In genomic region chr11:103177216-103177615, GRCm38 (mm10) we compare ENCODE assay signal across 20 mouse cellular contexts. TPM values are rescaled to one million over a fixed set of nuclear protein-coding genes. Genes with fewer than 3 reads are reported as not detected.
A peak's percentile ranks its signal among the peaks of the same experiment; 100 is the strongest.
DNase-seq lines count a peak whose midpoint lies in the region; ATAC-seq and TF ChIP-seq lines count a peak whose summit lies in the region.
"Had no signal": no experiment of that assay in that cellular context is flagged by ENCODE, and none has a peak within 500 bp of the region (broad histone marks: within the 10 kb centered on the region; RNA-seq: fewer than 3 reads in every experiment).

No protein-coding gene starts in this region.

- peak overlapping the region; percentile 22; the same call in 1 of the 2 replicates for H3K9ac ChIP-seq in heart, adult 2 months (ENCODE audit: low read depth, low read length)
- H3K9ac ChIP-seq: hindbrain, embryonic 12.5 days; liver, embryonic 13.5 days; midbrain, embryonic 12.5 days had no signal

- peak overlapping the region; percentile 75 for H3K27ac ChIP-seq in heart, adult 2 months
- H3K27ac ChIP-seq in heart, embryonic 10.5 days: no peak overlapping the region
- H3K27ac ChIP-seq in macrophage: peak overlapping the region; percentile 77
- H3K27ac ChIP-seq: hindbrain, embryonic 12.5 days; liver, embryonic 13.5 days; midbrain, embryonic 12.5 days had no signal

- no peaks in the 10 kb centered on the region; the same call in 1 of the 2 replicates for H3K79me2 ChIP-seq in heart, adult 2 months (replicated peaks; ENCODE audit: control insufficient read depth, insufficient read depth, low read length)
- H3K79me2 ChIP-seq in macrophage (ENCODE audit: inconsistent target): peaks cover 100% of the 10 kb centered on the region

- TF ChIP-seq CTCF in heart, adult 2 months (IDR thresholded peaks at IDR 0.05): no peak

- ATAC-seq in megakaryocyte, adult 5-6 weeks (ENCODE audit: poor library complexity, severe bottlenecking): no peak
- ATAC-seq: inflammation-experienced regulatory T-cells, adult 6 months had no signal

- no peaks in the 10 kb centered on the region for H3K36me3 ChIP-seq in heart, adult 2 months (ENCODE audit: control insufficient read depth, insufficient read depth, low read length)
- no peaks in the 10 kb centered on the region for H3K36me3 ChIP-seq in heart, embryonic 10.5 days
- peaks cover 28% of the 10 kb centered on the region for H3K36me3 ChIP-seq in megakaryocyte, embryonic 14.5 days (replicated peaks; ENCODE audit: low read length)
- H3K36me3 ChIP-seq in macrophage (ENCODE audit: inconsistent target): peaks cover 20% of the 10 kb centered on the region; the same call in 1 of the 2 replicates
- H3K36me3 ChIP-seq: hindbrain, embryonic 12.5 days; liver, embryonic 13.5 days; midbrain, embryonic 12.5 days had no signal

- 0 out of 2 replicates have a peak, but pooled peaks have one; percentile 24 for TF ChIP-seq EP300 in heart, adult 2 months (IDR thresholded peaks at IDR 0.05; ENCODE audit: insufficient read depth, low read depth, low read length)

- 56% methylated on average over 5 of the region's 5 CpGs for WGBS in heart, adult 2 months
- WGBS in heart, embryonic 10.5 days: 43% methylated on average over 5 of the region's 5 CpGs
- 45% methylated on average over 5 of the region's 5 CpGs for WGBS in macrophage (ENCODE audit: missing documents)

- peaks cover 21% of the 10 kb centered on the region for H3K4me1 ChIP-seq in heart, adult 2 months (ENCODE audit: control insufficient read depth, insufficient read depth, low read length)
- peaks cover 39% of the 10 kb centered on the region for H3K4me1 ChIP-seq in heart, embryonic 10.5 days
- H3K4me1 ChIP-seq in megakaryocyte, embryonic 14.5 days: peaks cover 71% of the 10 kb centered on the region
- H3K4me1 ChIP-seq: hindbrain, embryonic 12.5 days had no signal

- no peaks in the 10 kb centered on the region for H3K9me3 ChIP-seq in heart, embryonic 10.5 days
- H3K9me3 ChIP-seq in megakaryocyte, embryonic 14.5 days: no peaks in the 10 kb centered on the region
- H3K9me3 ChIP-seq: hindbrain, embryonic 12.5 days; liver, embryonic 13.5 days; midbrain, embryonic 12.5 days had no signal

- no peak for TF ChIP-seq POLR2A in heart, adult 2 months (IDR thresholded peaks at IDR 0.05; ENCODE audit: insufficient read depth, low read depth, low read length)

- H3K27me3 ChIP-seq in heart, adult 2 months (ENCODE audit: control insufficient read depth, insufficient read depth, low read length): no peaks in the 10 kb centered on the region
- peaks cover 80% of the 10 kb centered on the region for H3K27me3 ChIP-seq in heart, embryonic 10.5 days (ENCODE audit: insufficient read depth, poor library complexity, severe bottlenecking)
- H3K27me3 ChIP-seq in megakaryocyte, embryonic 14.5 days (replicated peaks): peaks cover 29% of the 10 kb centered on the region

- intact Hi-C loops in heart, adult 2 months (cut with DNase I): loop anchor here (2.0 kb wide), 1 partner anchor 48 kb away; no protein-coding TSS in a partner anchor

- no peak overlapping the region for H3K4me3 ChIP-seq in heart, adult 2 months
- H3K4me3 ChIP-seq in heart, embryonic 10.5 days: no peak overlapping the region
- H3K4me3 ChIP-seq in megakaryocyte, embryonic 14.5 days (replicated peaks): peak overlapping the region; percentile 48
- peak overlapping the region; percentile 9; the same call in 1 of the 2 replicates for H3K4me3 ChIP-seq in macrophage (ENCODE audit: inconsistent target)
- H3K4me3 ChIP-seq: hindbrain, embryonic 12.5 days; liver, embryonic 13.5 days; midbrain, embryonic 12.5 days had no signal

- peak; percentile 2 for DNase-seq in adrenal gland, postnatal 10 days
- no peak for DNase-seq in adrenal gland, postnatal 36 days
- peak; percentile 46 to 59 for DNase-seq in heart, adult 2 months
- DNase-seq in heart, embryonic 10.5 days (ENCODE audit: low spot score): no peak
- DNase-seq in right cerebral cortex, postnatal 25 days: no peak
- DNase-seq: cerebellum, adult 9-10 months; gastrocnemius, postnatal 36 days; kidney, adult 8-10 months; left cerebral cortex, postnatal 4 days; liver, embryonic 13.5 days; retina, postnatal 1 day had no signal

RNA-seq across cellular contexts. Expression of gene Fmnl1, which starts 6.3 kb away (rescaled TPM):
- total RNA-seq in adrenal gland, postnatal 10 days (2021): 10 to 100 TPM; 17.7 to 20.5 TPM
- 10 to 100 TPM; 16.4 to 17.3 TPM for total RNA-seq in adrenal gland, postnatal 36 days (2021)
- total RNA-seq in heart, adult 2 months (2021): 10 to 100 TPM; 12.1 to 14.5 TPM
- polyA plus RNA-seq in heart, adult 2 months (2012; rRNA removed): 12.8 and 14.2 TPM in 2 replicates
- polyA plus RNA-seq in heart, embryonic 10.5 days (2016; fragmentation: Nextera tagmentation; extraction: Ambion mirVana): 0.92 and 1.2 TPM in 2 replicates
- 25.5 and 36.6 TPM in 2 replicates for polyA plus RNA-seq in megakaryocyte, embryonic 14.5 days (2012; ENCODE audit: insufficient read depth, low replicate concordance)
- total RNA-seq in megakaryocyte, adult 5-6 weeks (2015): 387 and 407 TPM in 2 replicates
- total RNA-seq in megakaryocyte, adult 5-6 weeks (2017): 126 and 152 TPM in 2 replicates
- 100 to 1,000 TPM in 1 of 26 experiments, 10 to 100 TPM in 24, 1 to 10 TPM in 1; 9.8 to 105 (median 44.4) TPM for total RNA-seq in macrophage (2018; cell fraction: chromatin; rRNA removed)
- 10 to 100 TPM; 21.5 to 40.9 (median 34.6) TPM for total RNA-seq in macrophage (2018; cell fraction: cytosol; rRNA removed)
- 10 to 100 TPM; 15.9 to 81.3 (median 30.8) TPM for total RNA-seq in macrophage (2018; cell fraction: nucleus; rRNA removed)
- polyA plus RNA-seq in macrophage (2018): 29.0 to 47.4 TPM (median 29.5 TPM) in 3 replicates

RNA-seq across cellular contexts. Expression of gene 1700023F06Rik, which starts 31.1 kb away (rescaled TPM):
- under 1 TPM in 1 of 2 experiments, not detected in 1; 0.27 TPM for total RNA-seq in adrenal gland, postnatal 10 days (2021)
- total RNA-seq in adrenal gland, postnatal 36 days (2021): not detected
- total RNA-seq in heart, adult 2 months (2021): not detected
- polyA plus RNA-seq in heart, adult 2 months (2012; rRNA removed): 0.21 TPM in 1 of 2 replicates, not detected in the other
- 0.35 TPM in 1 of 2 replicates, not detected in the other for polyA plus RNA-seq in heart, embryonic 10.5 days (2016; fragmentation: Nextera tagmentation; extraction: Ambion mirVana)
- not detected in 2 replicates for polyA plus RNA-seq in megakaryocyte, embryonic 14.5 days (2012; ENCODE audit: insufficient read depth, low replicate concordance)
- not detected in 2 replicates for total RNA-seq in megakaryocyte, adult 5-6 weeks (2015)
- total RNA-seq in megakaryocyte, adult 5-6 weeks (2017): not detected in 2 replicates
- total RNA-seq in macrophage (2018; cell fraction: chromatin; rRNA removed): not detected
- total RNA-seq in macrophage (2018; cell fraction: cytosol; rRNA removed): not detected
- not detected for total RNA-seq in macrophage (2018; cell fraction: nucleus; rRNA removed)
- not detected in 3 replicates for polyA plus RNA-seq in macrophage (2018)
- total RNA-seq: gastrocnemius, postnatal 36 days had no signal
- polyA plus RNA-seq: inflammation-experienced regulatory T-cells, adult 6 months; liver, embryonic 13.5 days; midbrain, embryonic 12.5 days had no signal

RNA-seq across cellular contexts. Expression of gene Spata32, which starts 41.0 kb away (rescaled TPM):
- not detected for total RNA-seq in adrenal gland, postnatal 10 days (2021)
- not detected for total RNA-seq in adrenal gland, postnatal 36 days (2021)
- not detected for total RNA-seq in heart, adult 2 months (2021)
- not detected in 2 replicates for polyA plus RNA-seq in heart, adult 2 months (2012; rRNA removed)
- not detected in 2 replicates for polyA plus RNA-seq in heart, embryonic 10.5 days (2016; fragmentation: Nextera tagmentation; extraction: Ambion mirVana)
- not detected in 2 replicates for polyA plus RNA-seq in megakaryocyte, embryonic 14.5 days (2012; ENCODE audit: insufficient read depth, low replicate concordance)
- not detected in 2 replicates for total RNA-seq in megakaryocyte, adult 5-6 weeks (2015)
- not detected in 2 replicates for total RNA-seq in megakaryocyte, adult 5-6 weeks (2017)
- not detected for total RNA-seq in macrophage (2018; cell fraction: chromatin; rRNA removed)
- total RNA-seq in macrophage (2018; cell fraction: cytosol; rRNA removed): not detected
- total RNA-seq in macrophage (2018; cell fraction: nucleus; rRNA removed): not detected
- not detected in 3 replicates for polyA plus RNA-seq in macrophage (2018)
- total RNA-seq: adrenal gland, adult 18-20 months; gastrocnemius, postnatal 36 days had no signal
- polyA plus RNA-seq: embryonic facial prominence, embryonic 14.5 days; hindbrain, embryonic 12.5 days; inflammation-experienced regulatory T-cells, adult 6 months; liver, embryonic 13.5 days; midbrain, embryonic 12.5 days; urinary bladder, adult 2 months had no signal

RNA-seq across cellular contexts. Expression of gene Hexim2, which starts 45.0 kb away (rescaled TPM):
- total RNA-seq in adrenal gland, postnatal 10 days (2021): 1 to 10 TPM; 4.8 to 8.9 TPM
- 1 to 10 TPM; 3.5 to 5.9 TPM for total RNA-seq in adrenal gland, postnatal 36 days (2021)
- 1 to 10 TPM; 1.3 to 1.9 TPM for total RNA-seq in heart, adult 2 months (2021)
- polyA plus RNA-seq in heart, adult 2 months (2012; rRNA removed): 2.6 and 2.9 TPM in 2 replicates
- polyA plus RNA-seq in heart, embryonic 10.5 days (2016; fragmentation: Nextera tagmentation; extraction: Ambion mirVana): 6.5 and 7.9 TPM in 2 replicates
- 73.5 and 168 TPM in 2 replicates for polyA plus RNA-seq in megakaryocyte, embryonic 14.5 days (2012; ENCODE audit: insufficient read depth, low replicate concordance)
- 0.25 and 1.8 TPM in 2 replicates for total RNA-seq in megakaryocyte, adult 5-6 weeks (2015)
- 1.0 and 2.1 TPM in 2 replicates for total RNA-seq in megakaryocyte, adult 5-6 weeks (2017)
- 10 to 100 TPM in 1 of 26 experiments, 1 to 10 TPM in 25; 2.1 to 11.1 (median 5.4) TPM for total RNA-seq in macrophage (2018; cell fraction: chromatin; rRNA removed)
- total RNA-seq in macrophage (2018; cell fraction: cytosol; rRNA removed): 1 to 10 TPM in 24 of 26 experiments, under 1 TPM in 2; 0.91 to 4.9 (median 2.6) TPM
- 10 to 100 TPM in 5 of 26 experiments, 1 to 10 TPM in 21; 1.2 to 16.7 (median 6.2) TPM for total RNA-seq in macrophage (2018; cell fraction: nucleus; rRNA removed)
- 0.98 to 2.8 TPM (median 2.6 TPM) in 3 replicates for polyA plus RNA-seq in macrophage (2018)

Comparison
In these comparisons a context has a peak if more than half of its experiments do, and no peak if none do; other contexts are left out.
1. DNase-seq: peak in adrenal gland, postnatal 10 days (single experiment) and heart, adult 2 months (2 of 2); none in adrenal gland, postnatal 36 days (0 of 2), heart, embryonic 10.5 days (single experiment) and right cerebral cortex, postnatal 25 days (single experiment).
2. H3K4me3 ChIP-seq: peak in megakaryocyte, embryonic 14.5 days (single experiment) and macrophage (single experiment); none in heart, adult 2 months (single experiment) and heart, embryonic 10.5 days (single experiment).
3. RNA of gene Fmnl1, which starts 6.3 kb away (total RNA-seq): 126 to 407 TPM in megakaryocyte, adult 5-6 weeks; 17.7 to 20.5 TPM in adrenal gland, postnatal 10 days, 16.4 to 17.3 TPM in adrenal gland, postnatal 36 days and 12.1 to 14.5 TPM in heart, adult 2 months; every median in the first group is over 4 times any median in the second.